In genomic region chr11:58947798-58948528, GRCm38 (mm10) we compare ENCODE assay signal across 1 mouse cellular context.
A peak's percentile ranks its signal among the peaks of the same experiment; 100 is the strongest.
TF ChIP-seq lines count a peak whose summit lies in the region.

No protein-coding gene starts in this region.

TF ChIP-seq in MEL, 35 proteins besides CTCF, POLR2A, EP300 and RAD21:
- TF ChIP-seq USF1 (IDR thresholded peaks at IDR 0.05; ENCODE audit: low read depth, low read length): no peak
- TF ChIP-seq RCOR1 (IDR thresholded peaks at IDR 0.05; ENCODE audit: low read depth, low read length): no peak
- TF ChIP-seq MYC (IDR thresholded peaks at IDR 0.05; ENCODE audit: low read depth, low read length): no peak
- peak; percentile 91 for TF ChIP-seq ZMIZ1 (IDR thresholded peaks at IDR 0.05; ENCODE audit: low read depth, low read length)
